Mouse (Mus musculus): ENCODE results near the gene Rel. TPM values are rescaled to one million over a fixed set of nuclear protein-coding genes. Genes with fewer than 3 reads are reported as not detected.

The Rel gene
- polyA plus RNA-seq, 1 experiment from 2014 or later = 0.68 TPM

DNA sequence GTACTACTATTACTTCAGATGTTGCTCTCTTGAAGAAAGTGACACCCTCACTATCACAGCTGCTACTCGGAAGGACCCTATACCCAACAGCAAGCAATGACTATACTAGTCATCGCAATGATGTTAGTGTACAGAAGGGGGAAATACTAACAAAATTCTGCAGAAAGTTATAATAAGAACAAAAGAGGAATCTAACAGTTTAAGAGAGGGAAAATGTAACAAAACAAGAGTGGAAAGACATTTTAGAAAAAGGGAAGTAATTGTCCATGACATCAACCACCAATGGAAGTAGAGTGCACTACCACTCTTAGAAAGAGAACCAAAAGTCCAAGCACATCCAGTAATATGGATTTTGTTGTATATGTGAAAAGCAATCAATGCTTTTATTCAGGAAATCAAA lies 8.1 kb downstream of the Rel start:
- Histone ChIP-seq H3K9ac (ENCODE audit: low read depth, low read length) (no peak overlapping the region), H3K27ac (ENCODE audit: low read length) (no peak overlapping the region), H3K4me2 (ENCODE audit: low read depth, low read length) (no peak overlapping the region), H3K36me3 (ENCODE audit: control insufficient read depth, insufficient read depth) (no peaks in the 10 kb centered on the region), H3K4me3 (ENCODE audit: low read depth, low read length) (no peak overlapping the region), H3K9me3 (replicated peaks; ENCODE audit: control insufficient read depth, low read length) (no peaks in the 10 kb centered on the region), H3K27me3 (ENCODE audit: control insufficient read depth, insufficient read depth, low read depth, low read length) (no peaks in the 10 kb centered on the region), H3K4me1 (ENCODE audit: control insufficient read depth, low read depth, low read length) (no peaks in the 10 kb centered on the region)
- ATAC-seq (ENCODE audit: low read depth) = no peak
- 76% methylated on average over 2 of the region's 2 CpGs for WGBS (ENCODE audit: insufficient replicate concordance)

DNA sequence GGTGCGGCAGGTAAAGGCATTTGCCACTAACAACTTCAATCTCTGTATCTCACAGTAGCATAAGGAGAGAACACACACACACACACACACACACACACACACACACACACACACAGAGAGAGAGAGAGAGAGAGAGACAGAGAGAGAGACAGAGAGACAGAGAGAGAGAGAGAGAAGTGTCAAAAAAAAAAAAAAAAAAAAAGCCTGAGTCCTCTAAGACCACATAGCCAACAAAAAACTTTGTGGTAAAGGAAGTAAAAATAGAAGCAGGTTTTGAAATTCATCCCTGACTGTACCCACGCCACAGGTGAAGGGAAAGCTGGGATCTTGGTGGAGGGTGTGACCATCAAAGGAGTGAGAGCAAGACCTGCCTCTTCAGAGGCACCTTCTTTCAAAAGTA lies 12.6 kb downstream of the Rel start:
- no peaks in the 10 kb centered on the region for H3K27me3 ChIP-seq (ENCODE audit: control insufficient read depth, insufficient read depth, low read depth, low read length)
- H3K4me3 ChIP-seq (ENCODE audit: low read depth, low read length) = no peak overlapping the region
- H3K4me2 ChIP-seq (ENCODE audit: low read depth, low read length) = no peak overlapping the region
- no peak overlapping the region for H3K9ac ChIP-seq (ENCODE audit: low read depth, low read length)
- no peaks in the 10 kb centered on the region for H3K36me3 ChIP-seq (ENCODE audit: control insufficient read depth, insufficient read depth)
- 48% methylated on average over 2 of the region's 2 CpGs for WGBS (ENCODE audit: insufficient replicate concordance)
- no peak for ATAC-seq (ENCODE audit: low read depth)
- no peak overlapping the region for H3K27ac ChIP-seq (ENCODE audit: low read length)
- no peaks in the 10 kb centered on the region for H3K4me1 ChIP-seq (ENCODE audit: control insufficient read depth, low read depth, low read length)
- H3K9me3 ChIP-seq (replicated peaks; ENCODE audit: control insufficient read depth, low read length) = no peaks in the 10 kb centered on the region

DNA sequence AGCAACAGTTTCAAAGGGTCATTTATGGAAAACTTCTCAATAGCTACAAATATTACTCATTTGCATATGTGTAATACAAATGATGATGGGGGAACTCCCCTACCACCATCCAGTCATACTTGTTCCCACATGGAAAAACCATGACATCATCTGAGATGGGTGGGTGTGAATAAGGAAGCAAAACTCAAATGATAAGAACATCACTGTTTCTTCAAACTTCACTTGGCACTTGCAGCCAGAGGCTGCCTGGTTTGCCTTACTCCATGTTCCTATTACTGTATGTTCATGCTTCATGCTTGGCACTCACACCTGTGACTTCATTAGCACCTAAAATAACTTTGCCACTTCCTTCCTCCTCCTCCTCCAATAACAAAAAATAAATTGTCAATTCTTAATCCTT lies 16.4 kb downstream of the Rel start:
- H3K9me3 ChIP-seq (replicated peaks; ENCODE audit: control insufficient read depth, low read length) = no peaks in the 10 kb centered on the region
- no peaks in the 10 kb centered on the region for H3K4me1 ChIP-seq (ENCODE audit: control insufficient read depth, low read depth, low read length)
- no peak overlapping the region for H3K27ac ChIP-seq (ENCODE audit: low read length)
- H3K36me3 ChIP-seq (ENCODE audit: control insufficient read depth, insufficient read depth) = no peaks in the 10 kb centered on the region
- H3K9ac ChIP-seq (ENCODE audit: low read depth, low read length) = no peak overlapping the region
- H3K4me3 ChIP-seq (ENCODE audit: low read depth, low read length) = no peak overlapping the region
- no peak overlapping the region for H3K4me2 ChIP-seq (ENCODE audit: low read depth, low read length)
- no peak for ATAC-seq (ENCODE audit: low read depth)
- H3K27me3 ChIP-seq (ENCODE audit: control insufficient read depth, insufficient read depth, low read depth, low read length) = no peaks in the 10 kb centered on the region

DNA sequence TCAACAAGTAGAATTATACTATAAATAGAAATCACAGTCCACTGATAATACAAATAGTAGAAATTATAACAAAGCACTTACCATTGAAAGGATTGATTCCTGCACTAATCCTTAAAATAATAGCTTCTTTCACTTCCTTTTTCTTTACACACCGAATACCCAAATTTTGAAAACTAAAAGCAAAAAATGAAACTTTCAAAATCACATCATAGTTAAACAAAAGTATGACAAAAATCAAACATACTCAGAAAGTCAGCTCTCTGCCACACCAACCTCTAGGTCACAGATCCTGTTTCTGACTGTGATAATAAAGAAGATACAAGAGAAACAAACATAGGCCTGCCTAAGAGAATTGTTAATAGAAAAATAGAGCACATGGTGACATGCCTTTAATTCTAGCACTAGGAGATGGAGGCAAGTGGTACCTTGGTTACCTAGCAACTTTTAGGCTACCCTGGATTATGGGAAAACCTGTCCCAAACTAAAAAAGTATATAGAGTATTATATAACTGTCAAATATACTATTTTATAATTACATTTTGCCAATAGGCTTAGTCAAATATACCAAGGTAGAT lies 17.5 kb downstream of the Rel start:
- no peak for ATAC-seq (ENCODE audit: low read depth)
- no peaks in the 10 kb centered on the region for H3K27me3 ChIP-seq (ENCODE audit: control insufficient read depth, insufficient read depth, low read depth, low read length)
- no peaks in the 10 kb centered on the region for H3K9me3 ChIP-seq (replicated peaks; ENCODE audit: control insufficient read depth, low read length)
- no peak overlapping the region for H3K9ac ChIP-seq (ENCODE audit: low read depth, low read length)
- 54% methylated on average over 1 of the region's 1 CpGs for WGBS (ENCODE audit: insufficient replicate concordance)
- H3K4me1 ChIP-seq (ENCODE audit: control insufficient read depth, low read depth, low read length) = no peaks in the 10 kb centered on the region
- no peaks in the 10 kb centered on the region for H3K36me3 ChIP-seq (ENCODE audit: control insufficient read depth, insufficient read depth)
- no peak overlapping the region for H3K4me3 ChIP-seq (ENCODE audit: low read depth, low read length)
- no peak overlapping the region for H3K27ac ChIP-seq (ENCODE audit: low read length)
- no peak overlapping the region for H3K4me2 ChIP-seq (ENCODE audit: low read depth, low read length)

DNA sequence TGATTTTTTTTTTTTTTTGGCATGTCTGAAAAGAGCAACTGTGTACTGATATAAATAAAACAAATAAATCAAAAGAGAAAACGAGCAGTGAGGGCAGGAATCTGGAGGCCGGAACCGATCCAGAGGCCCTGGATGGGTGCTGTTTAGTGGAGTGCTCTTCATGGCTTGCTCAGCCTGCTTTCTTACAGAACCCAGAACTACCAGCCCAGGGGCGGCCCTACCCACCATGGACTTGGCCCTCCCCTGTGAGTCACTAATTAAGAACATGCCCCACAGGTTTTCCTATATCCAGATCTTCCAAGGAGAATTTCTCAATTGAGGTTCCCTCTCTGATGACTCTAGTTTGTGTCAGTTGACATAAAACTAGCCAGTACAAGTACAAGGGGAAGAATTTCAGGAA lies 24.7 kb downstream of the Rel start:
- H3K4me1 ChIP-seq (ENCODE audit: control insufficient read depth, low read depth, low read length) = no peaks in the 10 kb centered on the region
- no peak for ATAC-seq (ENCODE audit: low read depth)

DNA sequence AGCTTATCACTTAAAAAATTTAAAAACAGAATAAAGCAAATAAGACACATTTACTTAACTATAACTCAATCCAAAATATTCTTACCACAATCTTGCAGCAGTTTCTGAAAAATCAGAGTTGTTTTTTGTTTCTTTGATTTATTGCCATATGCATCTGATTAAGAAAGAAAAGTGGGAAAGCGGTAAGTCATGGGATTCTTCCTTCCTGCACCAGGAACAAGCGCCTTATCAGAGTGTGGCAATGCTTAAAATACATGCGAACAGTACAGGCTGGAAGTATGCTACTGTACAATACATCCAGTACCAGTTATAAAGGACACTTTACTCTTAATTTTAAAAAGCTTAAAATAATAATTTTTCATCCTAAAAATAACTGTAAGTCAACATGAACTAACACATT lies 26.4 kb downstream of the Rel start:
- no peak overlapping the region for H3K9ac ChIP-seq (ENCODE audit: low read depth, low read length)
- no peak overlapping the region for H3K4me2 ChIP-seq (ENCODE audit: low read depth, low read length)
- H3K4me3 ChIP-seq (ENCODE audit: low read depth, low read length) = no peak overlapping the region
- H3K9me3 ChIP-seq (replicated peaks; ENCODE audit: control insufficient read depth, low read length) = no peaks in the 10 kb centered on the region
- H3K27ac ChIP-seq (ENCODE audit: low read length) = no peak overlapping the region
- ATAC-seq (ENCODE audit: low read depth) = no peak
- H3K36me3 ChIP-seq (ENCODE audit: control insufficient read depth, insufficient read depth) = no peaks in the 10 kb centered on the region; the same call in 1 of the 2 replicates
- WGBS (ENCODE audit: insufficient replicate concordance) = 62% methylated on average over 3 of the region's 3 CpGs
- H3K27me3 ChIP-seq (ENCODE audit: control insufficient read depth, insufficient read depth, low read depth, low read length) = no peaks in the 10 kb centered on the region
- no peaks in the 10 kb centered on the region for H3K4me1 ChIP-seq (ENCODE audit: control insufficient read depth, low read depth, low read length)

More for the DNA sequence above, 24.7 kb downstream of the Rel start:
- H3K27ac ChIP-seq (ENCODE audit: low read length) = no peak overlapping the region
- no peaks in the 10 kb centered on the region; the same call in 1 of the 2 replicates for H3K36me3 ChIP-seq (ENCODE audit: control insufficient read depth, insufficient read depth)
- H3K27me3 ChIP-seq (ENCODE audit: control insufficient read depth, insufficient read depth, low read depth, low read length) = no peaks in the 10 kb centered on the region
- H3K9me3 ChIP-seq (replicated peaks; ENCODE audit: control insufficient read depth, low read length) = no peaks in the 10 kb centered on the region
- H3K4me3 ChIP-seq (ENCODE audit: low read depth, low read length) = no peak overlapping the region
- 67% methylated on average over 4 of the region's 4 CpGs for WGBS (ENCODE audit: insufficient replicate concordance)
- H3K9ac ChIP-seq (ENCODE audit: low read depth, low read length) = no peak overlapping the region
- no peak overlapping the region for H3K4me2 ChIP-seq (ENCODE audit: low read depth, low read length)

DNA sequence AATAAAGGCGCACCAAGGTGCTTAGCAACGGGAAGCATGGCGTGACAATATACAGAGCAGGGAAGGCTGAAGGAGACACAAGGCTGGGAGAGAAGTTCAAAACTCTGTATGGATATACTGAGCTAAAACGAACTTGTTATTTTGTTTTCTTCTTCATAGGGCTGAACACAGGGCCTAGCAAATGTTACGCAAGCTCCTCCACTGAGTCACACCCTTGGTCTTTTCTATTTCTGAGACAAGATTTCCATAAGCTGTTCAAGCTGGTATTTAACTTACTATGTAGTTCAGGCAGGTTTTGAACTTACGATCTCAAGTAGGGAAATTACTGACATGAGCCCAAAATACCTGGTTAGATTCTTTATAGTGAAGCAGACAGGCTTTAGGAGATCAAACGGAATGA lies 29.4 kb downstream of the Rel start:
- Histone ChIP-seq H3K27me3 (ENCODE audit: control insufficient read depth, insufficient read depth, low read depth, low read length) (no peaks in the 10 kb centered on the region), H3K9me3 (replicated peaks; ENCODE audit: control insufficient read depth, low read length) (no peaks in the 10 kb centered on the region), H3K4me3 (ENCODE audit: low read depth, low read length) (no peak overlapping the region), H3K27ac (ENCODE audit: low read length) (no peak overlapping the region), H3K4me2 (ENCODE audit: low read depth, low read length) (no peak overlapping the region), H3K36me3 (ENCODE audit: control insufficient read depth, insufficient read depth) (no peaks in the 10 kb centered on the region; the same call in 1 of the 2 replicates), H3K9ac (ENCODE audit: low read depth, low read length) (no peak overlapping the region), H3K4me1 (ENCODE audit: control insufficient read depth, low read depth, low read length) (no peaks in the 10 kb centered on the region)
- 68% methylated on average over 7 of the region's 7 CpGs for WGBS (ENCODE audit: insufficient replicate concordance)
- no peak for ATAC-seq (ENCODE audit: low read depth)

DNA sequence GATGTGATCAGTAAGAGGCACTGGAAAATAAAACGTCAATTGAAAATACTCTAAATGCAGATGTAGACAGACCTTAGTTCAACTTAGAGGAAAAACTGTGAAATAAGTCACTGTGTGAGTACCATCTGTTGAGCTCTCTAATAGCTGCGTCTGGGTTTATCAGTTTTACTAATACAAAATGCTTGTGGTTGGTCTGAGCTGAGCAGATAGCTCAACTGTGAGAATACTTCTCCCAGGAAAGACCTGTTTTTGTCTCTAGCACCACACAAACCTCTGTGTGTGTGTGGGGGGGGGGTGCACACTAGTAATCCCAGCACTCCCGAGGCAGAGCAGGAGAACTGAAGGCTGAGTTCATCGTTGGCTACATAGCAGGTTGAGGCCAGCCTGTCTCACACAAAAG lies 29.9 kb downstream of the Rel start:
- no peak overlapping the region for H3K27ac ChIP-seq (ENCODE audit: low read length)
- no peaks in the 10 kb centered on the region for H3K9me3 ChIP-seq (replicated peaks; ENCODE audit: control insufficient read depth, low read length)
- H3K27me3 ChIP-seq (ENCODE audit: control insufficient read depth, insufficient read depth, low read depth, low read length) = no peaks in the 10 kb centered on the region
- WGBS (ENCODE audit: insufficient replicate concordance) = 38% methylated on average over 4 of the region's 4 CpGs
- no peaks in the 10 kb centered on the region for H3K4me1 ChIP-seq (ENCODE audit: control insufficient read depth, low read depth, low read length)
- no peak overlapping the region for H3K9ac ChIP-seq (ENCODE audit: low read depth, low read length)
- no peaks in the 10 kb centered on the region; the same call in 1 of the 2 replicates for H3K36me3 ChIP-seq (ENCODE audit: control insufficient read depth, insufficient read depth)
- no peak overlapping the region for H3K4me3 ChIP-seq (ENCODE audit: low read depth, low read length)
- peak; percentile 35; the same call in 1 of the 2 replicates for ATAC-seq (ENCODE audit: low read depth)
- H3K4me2 ChIP-seq (ENCODE audit: low read depth, low read length) = no peak overlapping the region

DNA sequence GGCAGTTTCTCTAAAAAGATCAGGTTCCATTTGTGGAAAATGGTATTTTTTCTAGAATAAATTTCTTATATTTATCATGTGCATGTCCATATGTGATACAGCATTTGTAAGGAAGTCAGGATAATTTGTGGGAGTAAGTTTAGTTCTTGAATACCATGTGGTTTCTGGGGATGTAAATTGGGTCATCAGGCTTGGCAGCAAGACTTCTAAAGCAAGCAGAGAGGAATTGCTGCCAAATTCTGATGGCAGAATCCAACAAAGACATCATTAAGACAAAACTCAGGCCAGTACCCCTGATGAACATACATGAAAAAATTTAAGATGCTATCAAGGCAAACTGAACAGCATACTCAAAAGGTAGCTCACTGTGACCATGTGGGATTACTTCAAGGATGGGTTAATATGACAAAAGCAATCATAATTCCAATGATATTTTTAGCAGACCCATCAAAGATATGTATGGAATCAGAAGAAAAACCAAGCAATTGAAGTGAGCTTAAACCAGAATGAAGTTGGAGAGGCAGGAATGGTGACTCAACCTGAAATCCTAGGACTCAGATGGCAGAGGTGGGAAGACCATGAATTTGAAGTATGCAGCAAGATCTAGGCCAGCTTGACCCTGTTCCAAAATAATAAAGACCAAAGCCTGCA lies 34.8 kb downstream of the Rel start:
- no peak overlapping the region for H3K4me2 ChIP-seq (ENCODE audit: low read depth, low read length)
- no peak overlapping the region for H3K9ac ChIP-seq (ENCODE audit: low read depth, low read length)
- no peak overlapping the region for H3K4me3 ChIP-seq (ENCODE audit: low read depth, low read length)
- H3K27ac ChIP-seq (ENCODE audit: low read length) = no peak overlapping the region
- no peaks in the 10 kb centered on the region for H3K4me1 ChIP-seq (ENCODE audit: control insufficient read depth, low read depth, low read length)
- no peaks in the 10 kb centered on the region for H3K27me3 ChIP-seq (ENCODE audit: control insufficient read depth, insufficient read depth, low read depth, low read length)
- no peaks in the 10 kb centered on the region for H3K9me3 ChIP-seq (replicated peaks; ENCODE audit: control insufficient read depth, low read length)
- H3K36me3 ChIP-seq (ENCODE audit: control insufficient read depth, insufficient read depth) = no peaks in the 10 kb centered on the region
- no peak for ATAC-seq (ENCODE audit: low read depth)
